Mouse (Mus musculus) olfactory bulb, adult 2 months (tissue): ENCODE data around the gene Anln. TPM values are rescaled to one million over a fixed set of nuclear protein-coding genes. Genes with fewer than 3 reads are reported as not detected.
"Not testable (repeated sequence)": the region's sequence is repeated elsewhere in the genome, so short reads cannot be mapped to it uniquely, and the experiment has no call there.

Experiments
- H3K27ac ChIP-seq: fragments of 200-500 bp; 2 replicates; pipeline ENCODE4 v1.5.1; 2012; ENCODE audit warnings: low read depth, low read length; ENCODE audit not compliant: insufficient read depth
- H3K4me1 ChIP-seq: fragments of 200-500 bp; 2 replicates; pipeline ENCODE4 v1.6.1; 2012; ENCODE audit warnings: low read length; ENCODE audit not compliant: control insufficient read depth, insufficient read depth
- H3K4me3 ChIP-seq: fragments of 200-500 bp; 2 replicates; pipeline ENCODE4 v1.5.1; 2012; ENCODE audit warnings: mild to moderate bottlenecking, low read depth, low read length, moderate library complexity; ENCODE audit not compliant: insufficient read depth
- CTCF ChIP-seq: fragments of 200-500 bp; IDR thresholded peaks from 2 replicates; pipeline ENCODE4 v1.5.1; 2012; ENCODE audit warnings: low read depth, mild to moderate bottlenecking, low read length, moderate library complexity; ENCODE audit not compliant: insufficient read depth
- POLR2A ChIP-seq: fragments of 200-500 bp; IDR thresholded peaks from 2 replicates; pipeline ENCODE4 v1.6.1; 2012; ENCODE audit warnings: mild to moderate bottlenecking, low read depth, low read length, moderate library complexity; ENCODE audit not compliant: insufficient read depth
- WGBS: fragments of 180-500 bp; shearing (Covaris S2); methylation state at CpG from one replicate; pipeline ENCODE4 v1.1.7; 2018; 5-methylcytosine and 5-hydroxymethylcytosine counted together
- polyA plus RNA-seq: library from polyadenylated mRNA; stranded (reverse); fragments of >200 nt; gene quantifications from 2 replicates; pipeline ENCODE4 v1.2.4, GENCODE M21; 2012; ENCODE audit warnings: low replicate concordance; ENCODE audit not compliant: missing spikeins, insufficient read depth, insufficient read length

The Anln gene
- polyA plus RNA-seq, 1 experiment = not detected

- WGBS = 64% methylated on average over 1 of the region's 1 CpGs
Observed at GRCm38 (mm10) chr9:22423507-22423906, 34.5 kb upstream of the Anln start.

GRCm38 (mm10) chr9:22422559-22422958 lies 33.6 kb upstream of the Anln start:
- no peak overlapping the region for H3K4me3 ChIP-seq
- peaks cover 3% of the 10 kb centered on the region for H3K4me1 ChIP-seq
- WGBS = 38% methylated on average over 1 of the region's 1 CpGs
- no peak for TF ChIP-seq CTCF
- TF ChIP-seq POLR2A = no peak
- H3K27ac ChIP-seq = no peak overlapping the region

More at GRCm38 (mm10) chr9:22423507-22423906, 34.5 kb upstream of the Anln start:
- Histone ChIP-seq H3K4me3 (no peak overlapping the region), H3K27ac (no peak overlapping the region), H3K4me1 (0 out of 2 replicates have a peak, but pooled peaks cover 3% of the 10 kb centered on the region)
- TF ChIP-seq POLR2A = no peak
- TF ChIP-seq CTCF = no peak

GRCm38 (mm10) chr9:22420491-22420890 lies 31.5 kb upstream of the Anln start:
- Histone ChIP-seq H3K4me1 (peaks cover 3% of the 10 kb centered on the region), H3K27ac (no peak overlapping the region), H3K4me3 (no peak overlapping the region)
- TF ChIP-seq CTCF (no peak), POLR2A (no peak)
- WGBS = 63% methylated on average over 7 of the region's 7 CpGs

- Histone ChIP-seq H3K4me3 (no peak overlapping the region), H3K4me1 (peaks cover 3% of the 10 kb centered on the region), H3K27ac (no peak overlapping the region)
- 87% methylated on average over 3 of the region's 3 CpGs for WGBS
- TF ChIP-seq CTCF (no peak), POLR2A (no peak)
Observed at GRCm38 (mm10) chr9:22419877-22420276, 30.9 kb upstream of the Anln start.

GRCm38 (mm10) chr9:22417547-22417946 lies 28.6 kb upstream of the Anln start:
- WGBS = 27% methylated on average over 6 of the region's 6 CpGs
- TF ChIP-seq POLR2A = no peak
- H3K27ac ChIP-seq = peak overlapping the region; percentile 75

GRCm38 (mm10) chr9:22416187-22416586 lies 27.2 kb upstream of the Anln start:
- TF ChIP-seq POLR2A (no peak), CTCF (no peak)
- H3K27ac ChIP-seq = no peak overlapping the region
- peaks cover 10% of the 10 kb centered on the region for H3K4me1 ChIP-seq
- 84% methylated on average over 3 of the region's 3 CpGs for WGBS
- no peak overlapping the region for H3K4me3 ChIP-seq

More at GRCm38 (mm10) chr9:22417547-22417946, 28.6 kb upstream of the Anln start:
- Histone ChIP-seq H3K4me3 (no peak overlapping the region), H3K4me1 (peaks cover 10% of the 10 kb centered on the region)

- Histone ChIP-seq H3K4me3 (peak within 1 kb of the TSS; percentile 81), H3K4me1 (peaks cover 7% of the 10 kb centered on the region), H3K27ac (peak within 1 kb of the TSS; percentile 85)
- under 1% methylated on average over 43 of the region's 43 CpGs for WGBS
- peak; percentile 59; the same call in 1 of the 2 replicates for TF ChIP-seq CTCF
- peak; percentile 60 for TF ChIP-seq POLR2A
Observed at GRCm38 (mm10) chr9:22411002-22411857, 22.2 kb upstream of the Anln start, which contains the start of gene 9530077C05Rik. 9530077C05Rik (plus strand) TSS chr9:22411513.

- WGBS = 63% methylated on average over 7 of the region's 7 CpGs
- TF ChIP-seq POLR2A (no peak), CTCF (no peak)
- no peak overlapping the region for H3K27ac ChIP-seq
- H3K4me3 ChIP-seq = no peak overlapping the region
- peaks cover 6% of the 10 kb centered on the region for H3K4me1 ChIP-seq
Observed at GRCm38 (mm10) chr9:22409501-22409900, 20.5 kb upstream of the Anln start.

GRCm38 (mm10) chr9:22408344-22408743 lies 19.4 kb upstream of the Anln start:
- not testable (repeated sequence) for H3K4me3 ChIP-seq, H3K27ac ChIP-seq, H3K4me1 ChIP-seq
- 22% methylated on average over 4 of the region's 4 CpGs for WGBS

- WGBS = 84% methylated on average over 4 of the region's 4 CpGs
- H3K4me1 ChIP-seq, H3K4me3 ChIP-seq, H3K27ac ChIP-seq: not testable (repeated sequence)
Observed at GRCm38 (mm10) chr9:22407633-22408032, 18.6 kb upstream of the Anln start.
